Mouse (Mus musculus): Measurements from ENCODE around the gene Csk. TPM values are rescaled to one million over a fixed set of nuclear protein-coding genes. Genes with fewer than 3 reads are reported as not detected.
A peak's percentile ranks its signal among the peaks of the same experiment; 100 is the strongest.

Gene Csk
- total RNA-seq, 2 experiments from 2014 or later = 7.1 to 14.0 TPM

DNA sequence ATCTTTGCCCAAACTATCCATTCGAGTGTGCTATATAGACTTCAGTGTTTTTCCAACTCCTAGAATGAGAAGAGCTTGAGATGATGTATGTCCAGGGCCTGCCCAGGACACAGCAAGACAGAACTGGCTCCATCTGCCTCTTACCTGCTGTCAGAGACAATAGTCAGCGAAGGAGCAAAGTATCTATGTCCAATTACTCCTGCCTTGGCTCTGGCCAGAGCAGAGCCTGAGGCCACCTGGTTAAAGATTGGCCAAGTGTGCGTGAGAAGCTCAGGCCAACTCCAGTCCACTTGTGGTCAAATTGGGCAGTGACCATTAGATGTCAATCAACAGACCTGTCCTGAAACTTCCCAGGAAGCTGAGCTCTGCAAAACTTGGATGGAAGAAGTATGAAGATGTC, 16.1 kb upstream of the Csk start:
- Histone ChIP-seq H3K27ac (no peak overlapping the region), H3K4me3 (no peak overlapping the region)
- no peak for DNase-seq
- intact Hi-C loops (cut with DNase I) = no loop called here
- no peak for TF ChIP-seq CTCF (IDR thresholded peaks at IDR 0.05)

DNA sequence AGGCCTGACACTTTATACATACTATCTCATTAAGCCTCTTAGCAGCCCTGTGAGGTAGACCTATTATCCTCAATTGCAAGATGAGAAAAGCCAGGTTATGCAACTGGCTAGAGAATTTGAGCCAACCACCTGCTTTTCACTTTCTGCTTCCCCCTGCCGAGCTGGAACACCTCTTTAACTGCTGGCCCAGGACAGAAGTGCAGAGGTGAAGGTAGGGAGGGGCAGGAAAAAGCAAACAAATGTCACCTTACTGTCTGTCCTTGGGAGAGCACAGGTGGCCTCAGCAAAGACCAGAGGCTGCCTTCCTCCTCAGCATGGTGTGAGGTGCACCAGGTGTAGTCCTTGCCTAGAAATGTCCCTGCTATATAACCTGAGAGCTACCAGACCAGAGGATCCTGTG, 14.8 kb upstream of the Csk start:
- Histone ChIP-seq H3K4me3 (no peak overlapping the region), H3K27ac (peak overlapping the region; percentile 50)
- TF ChIP-seq CTCF (IDR thresholded peaks at IDR 0.05) = no peak
- DNase-seq = no peak
- intact Hi-C loops (cut with DNase I) = no loop called here

DNA sequence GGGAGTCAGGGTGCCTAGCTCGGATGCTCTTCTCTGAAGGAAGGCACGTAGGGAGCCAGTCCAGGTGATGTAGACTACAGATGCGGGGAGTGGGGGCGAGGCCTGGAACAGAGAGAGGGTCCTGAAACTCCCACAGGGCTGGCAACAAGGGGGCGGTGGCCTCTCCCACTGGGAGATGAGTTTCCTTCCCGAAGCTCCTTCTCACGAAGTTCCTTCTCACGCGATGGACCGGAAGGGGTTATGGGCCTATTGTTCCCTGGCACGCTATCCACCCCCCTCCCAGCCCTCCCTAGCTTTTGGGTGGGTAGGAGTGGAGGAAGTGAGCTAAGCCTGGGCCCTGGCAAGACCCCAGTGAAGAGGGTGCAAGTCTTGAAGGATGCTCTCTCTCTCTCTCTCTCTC, 14.4 kb upstream of the Csk start:
- DNase-seq = no peak
- Histone ChIP-seq H3K4me3 (no peak overlapping the region), H3K27ac (peak overlapping the region; percentile 48)
- intact Hi-C loops (cut with DNase I) = no loop called here
- TF ChIP-seq CTCF (IDR thresholded peaks at IDR 0.05) = no peak

DNA sequence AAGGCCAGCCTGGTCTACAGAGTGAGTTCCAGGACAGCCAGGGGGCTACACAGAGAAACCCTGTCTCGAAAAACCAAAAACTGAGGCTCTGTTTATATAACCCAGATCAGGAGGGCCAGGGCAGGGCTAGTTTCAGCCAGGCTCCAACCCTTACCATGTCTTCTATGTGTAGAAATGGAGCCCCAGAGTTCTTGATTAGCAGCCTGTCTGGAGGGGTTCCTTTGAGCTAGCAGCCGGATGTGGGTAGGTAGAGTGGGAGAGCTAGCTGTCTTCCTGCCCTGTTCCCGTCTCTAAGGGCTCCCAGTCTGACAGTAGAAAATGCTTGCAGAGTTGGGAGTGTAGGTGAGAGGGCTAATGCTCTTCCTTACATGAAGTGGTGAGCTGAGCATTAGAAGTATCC, 13.7 kb upstream of the Csk start:
- no peak for DNase-seq
- Histone ChIP-seq H3K27ac (peak overlapping the region; percentile 48), H3K4me3 (no peak overlapping the region)
- intact Hi-C loops (cut with DNase I) = no loop called here
- no peak for TF ChIP-seq CTCF (IDR thresholded peaks at IDR 0.05)

DNA sequence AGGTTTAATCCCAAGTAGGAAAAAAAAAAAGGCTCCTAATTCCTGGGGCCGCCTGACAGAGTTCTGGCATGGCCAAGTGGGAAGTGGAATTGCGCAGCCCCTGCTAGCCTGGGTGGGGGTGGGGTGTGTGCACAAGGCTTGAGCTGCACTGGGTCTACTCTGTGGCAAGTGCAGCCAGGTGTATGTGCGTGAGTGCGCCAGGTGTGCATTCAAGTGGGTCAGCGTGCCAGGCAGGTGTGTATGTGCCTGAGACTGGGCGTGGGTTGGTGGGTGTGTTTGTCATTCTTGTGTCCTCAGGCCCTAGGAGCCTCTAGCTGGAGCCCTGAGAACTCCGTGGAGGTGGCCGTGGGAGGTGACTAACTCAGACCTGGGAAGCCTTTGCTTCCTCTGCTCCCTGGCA, 13.1 kb upstream of the Csk start:
- Histone ChIP-seq H3K4me3 (no peak overlapping the region), H3K27ac (peak overlapping the region; percentile 48; the same call in 1 of the 2 replicates)
- DNase-seq = no peak
- no peak for TF ChIP-seq CTCF (IDR thresholded peaks at IDR 0.05)
- intact Hi-C loops (cut with DNase I) = no loop called here

DNA sequence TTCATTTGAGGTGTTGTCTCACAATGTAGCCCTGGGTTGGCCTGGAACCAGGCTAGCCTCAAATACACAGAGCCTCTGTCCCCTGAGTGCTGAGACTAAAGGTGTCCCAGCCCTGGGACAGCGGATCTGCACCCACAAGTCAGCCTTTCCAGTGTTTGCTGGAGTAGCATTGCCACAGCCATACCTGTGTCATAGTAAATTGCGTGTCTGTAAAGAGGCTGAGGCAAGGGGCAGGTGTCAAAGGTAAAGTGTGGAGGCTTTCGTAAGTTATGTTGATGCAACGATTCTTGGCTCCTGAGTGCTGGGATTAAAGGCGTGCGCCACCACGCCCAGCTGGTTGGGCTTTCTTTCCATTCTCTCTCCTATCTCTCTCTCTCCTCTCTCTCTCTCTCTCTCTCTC, 11.2 kb upstream of the Csk start:
- intact Hi-C loops (cut with DNase I) = no loop called here
- no peak for DNase-seq
- no peak overlapping the region for H3K4me3 ChIP-seq
- no peak for TF ChIP-seq CTCF (IDR thresholded peaks at IDR 0.05)
- H3K27ac ChIP-seq = no peak overlapping the region

DNA sequence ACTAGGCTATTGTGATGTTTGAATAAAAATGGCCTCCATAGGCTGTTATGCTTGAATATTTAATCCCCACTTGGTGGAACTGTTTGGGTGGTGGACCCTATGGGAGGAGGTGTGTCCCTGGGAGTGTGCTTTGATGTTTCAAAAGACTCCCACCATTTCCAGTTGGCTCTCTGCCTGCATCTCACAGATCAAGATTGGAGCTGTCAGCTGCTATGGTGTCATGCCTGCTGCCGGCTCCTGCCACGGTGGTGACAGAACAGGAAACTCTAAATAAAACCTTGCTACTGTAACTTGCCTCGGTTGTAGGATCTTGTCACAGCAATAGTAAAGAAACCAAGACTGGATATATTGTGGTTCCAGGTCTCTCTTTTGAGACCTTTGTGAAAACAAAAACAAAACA, 8.1 kb upstream of the Csk start:
- intact Hi-C loops (cut with DNase I) = no loop called here

DNA sequence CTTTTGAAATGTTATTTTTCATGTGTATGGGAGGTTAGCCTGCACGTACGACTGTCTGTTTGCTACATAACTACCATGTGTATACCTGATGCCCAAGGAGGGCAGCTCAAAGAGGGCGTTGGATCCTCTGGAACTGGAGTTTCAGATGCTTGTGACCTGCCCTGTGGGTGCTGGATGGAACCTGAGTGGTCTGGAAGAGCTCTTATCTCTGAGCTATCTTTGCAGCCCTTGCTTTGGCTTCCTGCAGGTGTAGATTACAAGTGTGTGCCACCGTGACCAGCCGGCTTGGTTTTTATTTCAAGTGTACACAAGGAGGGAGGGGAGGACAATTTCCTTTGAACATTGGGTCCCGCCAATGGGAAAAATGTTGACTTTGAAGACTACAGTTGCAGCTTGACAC, 7.1 kb upstream of the Csk start:
- intact Hi-C loops (cut with DNase I) = no loop called here
- no peak overlapping the region for H3K4me3 ChIP-seq
- no peak for TF ChIP-seq CTCF (IDR thresholded peaks at IDR 0.05)
- DNase-seq = no peak
- H3K27ac ChIP-seq = no peak overlapping the region

More for the DNA sequence above, 8.1 kb upstream of the Csk start:
- Histone ChIP-seq H3K4me3 (no peak overlapping the region), H3K27ac (no peak overlapping the region)
- no peak for DNase-seq
- TF ChIP-seq CTCF (IDR thresholded peaks at IDR 0.05) = no peak

DNA sequence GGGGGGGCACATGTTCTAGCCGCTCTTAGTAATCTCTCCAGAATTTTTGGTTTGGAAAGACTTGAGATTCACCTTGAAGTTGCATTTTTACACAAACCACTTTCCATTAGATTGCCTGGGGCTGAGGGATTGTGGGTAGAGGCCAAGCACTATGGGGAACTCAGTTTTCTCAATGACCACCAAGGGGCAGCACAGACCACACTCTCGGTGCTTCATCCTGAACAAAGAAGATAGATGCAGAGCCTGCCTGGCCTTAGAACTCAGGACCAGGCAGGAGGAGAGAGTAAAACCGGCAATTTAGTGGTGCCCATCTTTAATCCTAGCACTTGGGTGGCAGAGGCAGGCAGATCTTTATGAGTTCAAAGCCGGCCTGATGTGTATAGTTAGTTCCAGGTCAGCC, 6.3 kb upstream of the Csk start:
- H3K27ac ChIP-seq = no peak overlapping the region
- peak; percentile 93 for TF ChIP-seq CTCF (IDR thresholded peaks at IDR 0.05)
- DNase-seq = peak; percentile 80
- H3K4me3 ChIP-seq = no peak overlapping the region
- intact Hi-C loops (cut with DNase I) = loop anchor here (1.0 to 5.0 kb wide), 3 partner anchors 85 to 137 kb away; partner anchors contain the start of genes Cox5a and Fam219b

DNA sequence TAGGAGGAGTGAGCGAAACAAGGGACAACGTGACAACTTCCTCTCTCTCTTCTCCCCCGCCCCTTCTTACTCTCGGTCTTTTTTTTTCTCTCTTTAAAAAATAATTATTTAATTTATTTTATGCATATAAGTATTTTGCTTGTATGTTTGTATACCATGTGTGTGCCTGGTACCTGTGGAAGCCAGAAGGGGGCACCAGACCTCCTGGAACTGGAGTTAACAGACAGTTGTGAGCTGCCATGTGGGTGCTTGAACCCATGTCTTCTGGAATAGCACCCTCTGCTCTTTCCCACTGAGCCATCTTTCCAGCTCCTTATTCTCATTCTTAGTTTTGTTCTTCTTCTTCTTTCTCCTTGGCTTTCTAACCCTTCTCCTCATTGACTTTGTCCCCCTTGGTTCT, 5.5 kb upstream of the Csk start:
- intact Hi-C loops (cut with DNase I) = loop anchor here (1.0 to 5.0 kb wide), 3 partner anchors 85 to 137 kb away; partner anchors contain the start of genes Cox5a and Fam219b
- TF ChIP-seq CTCF (IDR thresholded peaks at IDR 0.05) = peak; percentile 22; the same call in 1 of the 2 replicates

DNA sequence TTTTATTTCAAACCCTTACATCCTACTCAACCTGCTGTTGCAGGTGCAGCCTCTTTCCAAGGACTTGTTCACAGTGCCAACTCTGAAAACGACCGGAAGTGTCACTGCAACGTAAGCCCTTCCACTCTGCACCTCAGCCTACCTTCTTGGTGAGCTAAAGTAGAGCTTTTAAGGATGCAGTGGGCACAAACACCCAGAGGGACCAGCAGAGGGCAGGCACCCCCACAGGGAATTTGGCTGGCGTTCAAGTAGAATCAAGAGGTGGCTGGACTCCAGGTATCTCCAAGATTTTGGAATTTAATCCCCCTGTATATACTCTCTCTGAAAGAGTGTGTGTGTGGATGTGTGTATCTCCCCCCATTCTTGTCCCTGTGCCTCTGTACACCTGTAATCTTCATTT, 4.4 kb upstream of the Csk start:
- Histone ChIP-seq H3K4me3 (no peak overlapping the region), H3K27ac (no peak overlapping the region)
- 0 out of 2 replicates have a peak, but pooled peaks have one; percentile 10 for TF ChIP-seq CTCF (IDR thresholded peaks at IDR 0.05)
- intact Hi-C loops (cut with DNase I) = loop anchor here (5.0 kb wide), 2 partner anchors 121 to 136 kb away; partner anchors contain the start of genes Cox5a and Fam219b
- DNase-seq = no peak

More for the DNA sequence above, 5.5 kb upstream of the Csk start:
- no peak overlapping the region for H3K4me3 ChIP-seq
- DNase-seq = no peak
- no peak overlapping the region for H3K27ac ChIP-seq

DNA sequence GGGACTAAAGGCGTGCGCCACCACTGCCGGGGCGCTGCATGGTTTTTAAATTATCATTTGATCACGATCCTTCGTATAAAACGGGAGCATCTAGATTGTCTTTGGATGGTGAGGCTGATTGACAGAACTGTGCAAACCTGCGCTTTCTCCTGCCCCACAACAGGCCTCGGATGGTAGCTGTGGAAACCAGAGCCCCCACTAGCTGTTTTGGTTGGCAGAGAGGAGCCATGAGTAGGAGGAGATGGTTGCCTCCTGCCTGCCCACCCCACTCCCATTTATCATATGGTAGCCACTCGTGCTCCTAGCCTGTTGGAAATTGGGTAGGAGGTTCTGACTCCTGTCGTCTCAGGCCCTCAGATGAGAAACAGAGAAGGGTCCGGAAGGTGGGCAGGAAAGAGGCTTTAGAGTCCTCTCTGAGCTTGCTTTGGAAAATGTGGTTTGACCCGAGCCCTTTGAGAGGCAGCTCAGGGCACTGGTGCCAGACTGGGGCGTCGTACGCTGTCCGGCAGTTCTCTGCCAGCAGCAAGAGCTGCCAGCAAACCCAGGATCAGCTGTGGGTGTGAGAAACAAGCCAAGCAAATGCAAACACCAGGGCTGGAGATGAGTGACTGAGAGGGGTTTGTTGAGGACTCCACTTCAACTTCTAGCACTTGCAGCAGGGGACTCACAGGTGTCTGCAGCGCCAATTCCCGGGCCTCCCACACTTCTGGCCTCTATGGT, 3.4 kb upstream of the Csk start:
- Histone ChIP-seq H3K4me3 (no peak overlapping the region), H3K27ac (0 out of 2 replicates have a peak overlapping the region, but pooled peaks have one; percentile 28)
- peak; percentile 73 for DNase-seq
- TF ChIP-seq CTCF (IDR thresholded peaks at IDR 0.05) = no peak
- intact Hi-C loops (cut with DNase I) = loop anchor here (5.0 kb wide), 2 partner anchors 119 to 134 kb away; partner anchors contain the start of genes Cox5a and Fam219b

DNA sequence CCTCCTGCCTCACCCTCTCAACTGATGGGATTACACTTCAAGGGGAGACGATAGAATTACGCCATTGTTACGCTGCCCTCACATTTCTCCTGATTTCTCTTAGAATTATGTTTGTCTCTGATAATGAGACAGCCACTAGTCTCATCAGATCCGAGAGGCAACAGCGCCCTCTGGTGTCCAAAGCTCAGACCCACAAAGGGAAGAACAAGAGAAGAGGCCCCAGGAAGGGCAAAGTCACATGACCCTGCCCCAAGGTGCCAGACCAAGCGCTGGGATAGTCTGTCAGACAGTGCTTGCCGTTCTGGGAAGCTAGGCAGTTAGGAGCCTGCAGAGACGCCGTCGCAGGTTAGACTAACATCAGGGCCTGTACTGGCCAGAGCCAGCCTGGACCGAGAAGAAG, 2.3 kb upstream of the Csk start:
- Histone ChIP-seq H3K27ac (peak overlapping the region; percentile 53), H3K4me3 (peak overlapping the region; percentile 41)
- intact Hi-C loops (cut with DNase I) = loop anchor here (1.0 to 5.0 kb wide), 4 partner anchors 26 to 169 kb away; partner anchors contain the start of genes Cox5a and Fam219b
- peak; percentile 94 for TF ChIP-seq CTCF (IDR thresholded peaks at IDR 0.05)
- DNase-seq = peak; percentile 96

All from gastrocnemius, adult 2 months (tissue).